Mouse (Mus musculus) embryo, embryonic 10.5 days (tissue): ENCODE measurements around the gene Trpm2.
"Not testable (repeated sequence)": the region's sequence is repeated elsewhere in the genome, so short reads cannot be mapped to it uniquely, and the experiment has no call there.

Experiments used
- DNase-seq: peaks from one replicate; pipeline ENCODE4 v3.0.0-alpha.2; 2015; ENCODE audit warnings: low spot score

Trpm2 gene

DNA sequence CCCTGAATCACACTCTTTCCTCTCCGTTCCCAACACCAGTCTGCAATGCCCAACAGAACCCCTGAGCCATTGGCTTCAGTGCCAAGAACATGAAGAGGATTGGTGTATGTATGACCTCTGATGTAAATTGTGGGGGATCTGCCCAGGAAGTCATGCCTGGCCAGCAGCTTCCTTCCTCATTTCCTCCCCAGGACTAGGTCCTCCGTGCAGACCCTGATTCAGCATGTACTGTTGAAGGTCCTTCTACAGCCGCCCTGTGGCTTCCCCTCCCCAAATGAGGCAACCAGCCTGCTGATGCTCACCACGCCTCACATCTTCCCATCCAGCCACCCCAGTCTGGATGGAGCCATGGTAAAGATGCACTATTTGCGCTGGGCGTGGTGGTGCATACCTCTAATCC is at the start of gene Trpm2:
Gene Trpm2, minus strand, starts transcription at position 83 of the 400 bp plus-strand sequence.
- DNase-seq: no peak

DNA sequence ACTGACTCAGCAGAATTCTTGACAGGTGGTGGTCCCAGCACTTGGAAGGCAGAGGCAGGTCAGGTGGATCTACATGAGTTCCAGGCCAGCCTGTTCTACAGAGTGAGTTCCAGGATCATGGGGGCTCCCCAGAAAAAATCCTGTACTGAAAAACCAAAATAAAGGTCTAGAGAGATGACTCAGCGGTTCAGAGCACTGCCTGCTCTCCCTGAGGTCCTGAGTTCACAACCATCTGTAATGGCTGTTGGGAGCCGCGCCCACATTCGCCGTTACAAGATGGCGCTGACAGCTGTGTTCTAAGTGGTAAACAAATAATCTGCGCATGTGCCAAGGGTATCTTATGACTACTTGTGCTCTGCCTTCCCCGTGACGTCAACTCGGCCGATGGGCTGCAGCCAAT is 49.6 kb upstream of the Trpm2 start:
- DNase-seq: not testable (repeated sequence)

DNA sequence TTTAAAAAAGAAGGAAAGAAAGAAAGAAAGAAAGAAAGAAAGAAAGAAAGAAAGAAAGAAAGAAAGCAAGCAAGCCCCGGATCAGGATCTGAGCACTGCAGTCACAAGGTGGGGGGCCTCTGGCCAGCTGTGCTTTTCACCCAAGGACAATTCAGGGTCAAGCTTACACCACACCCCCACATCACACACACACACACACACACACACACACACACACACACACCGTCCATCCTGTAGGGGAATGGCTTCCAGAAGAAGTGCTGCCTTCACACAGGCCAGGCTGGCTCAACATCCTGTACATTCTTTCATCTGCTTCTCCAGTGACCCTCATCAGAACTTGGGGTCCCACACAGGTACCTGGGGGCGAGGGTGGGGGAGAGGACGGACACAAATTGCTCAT is 48.9 kb upstream of the Trpm2 start:
- no peak for DNase-seq

GRCm38 (mm10) chr10:78018797-78019203 is 48.4 kb upstream of the Trpm2 start:
- DNase-seq: peak; percentile 87

- DNase-seq: no peak
Observed at GRCm38 (mm10) chr10:78016366-78016765, 46.0 kb upstream of the Trpm2 start.

- DNase-seq: no peak
Observed at GRCm38 (mm10) chr10:78015489-78015888, 45.1 kb upstream of the Trpm2 start.

GRCm38 (mm10) chr10:78012661-78013495 is 42.5 kb upstream of the Trpm2 start:
- DNase-seq: no peak

DNA sequence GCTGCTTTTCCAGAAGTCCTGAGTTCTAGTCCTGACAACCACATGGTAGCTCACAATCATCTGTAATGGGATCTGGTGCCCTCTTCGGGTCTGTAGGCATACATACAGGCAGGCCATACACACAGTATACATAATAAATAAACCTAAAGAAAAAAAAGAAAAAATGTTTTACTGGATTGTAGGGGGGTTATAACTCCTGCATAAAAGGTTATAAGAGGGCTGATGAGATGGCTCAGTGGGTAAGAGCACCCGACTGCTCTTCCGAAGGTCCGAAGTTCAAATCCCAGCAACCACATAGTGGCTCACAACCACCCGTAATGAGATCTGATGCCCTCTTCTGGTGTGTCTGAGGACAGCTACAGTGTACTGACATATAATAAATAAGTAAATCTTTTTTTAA is 40.8 kb upstream of the Trpm2 start:
- not testable (repeated sequence) for DNase-seq

GRCm38 (mm10) chr10:78010335-78010734 is 40.0 kb upstream of the Trpm2 start:
- DNase-seq: peak; percentile 38

GRCm38 (mm10) chr10:78009945-78010293 is 39.6 kb upstream of the Trpm2 start, which contains the start of gene Pfkl:
TSS of gene Pfkl (minus strand) at chr10:78010083.
- DNase-seq: no peak

DNA sequence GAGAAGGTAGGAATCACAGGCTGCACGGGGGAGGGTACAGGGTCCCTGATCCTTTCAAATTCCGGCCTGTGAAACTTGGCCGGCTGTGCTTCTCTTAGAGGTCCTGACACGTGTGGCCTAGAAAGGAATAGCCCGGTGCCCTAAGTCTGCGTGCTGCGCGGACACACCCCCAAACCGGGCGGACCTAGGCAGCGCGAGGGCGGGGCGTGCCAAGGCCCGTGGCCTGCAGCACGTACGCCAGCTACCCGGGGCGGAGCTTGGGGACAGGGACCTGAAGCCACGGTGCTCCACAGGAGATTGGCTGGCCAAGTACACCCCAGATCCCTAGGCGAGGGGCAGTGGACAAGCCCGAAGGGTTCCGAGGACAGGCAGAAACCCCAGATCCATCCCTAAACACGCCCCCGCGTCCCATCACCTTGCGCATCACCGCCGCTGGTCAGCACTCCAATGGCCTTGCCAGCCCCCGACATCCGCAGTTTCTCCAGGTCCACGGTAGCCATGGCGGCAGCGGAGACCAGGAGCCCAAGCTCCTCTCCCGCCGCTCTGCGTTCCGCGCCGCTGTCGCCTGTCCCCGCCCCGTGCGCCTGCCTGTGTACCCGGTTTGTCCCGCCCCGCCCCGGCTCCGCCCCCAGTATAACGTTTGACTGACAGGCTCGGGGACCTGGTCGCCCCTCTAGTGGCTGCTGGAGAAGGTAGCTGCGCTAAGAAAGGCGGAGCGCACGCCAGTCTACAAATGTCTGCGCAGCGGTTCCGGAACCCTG is 39.0 kb upstream of the Trpm2 start:
- DNase-seq: peak; percentile 97

DNA sequence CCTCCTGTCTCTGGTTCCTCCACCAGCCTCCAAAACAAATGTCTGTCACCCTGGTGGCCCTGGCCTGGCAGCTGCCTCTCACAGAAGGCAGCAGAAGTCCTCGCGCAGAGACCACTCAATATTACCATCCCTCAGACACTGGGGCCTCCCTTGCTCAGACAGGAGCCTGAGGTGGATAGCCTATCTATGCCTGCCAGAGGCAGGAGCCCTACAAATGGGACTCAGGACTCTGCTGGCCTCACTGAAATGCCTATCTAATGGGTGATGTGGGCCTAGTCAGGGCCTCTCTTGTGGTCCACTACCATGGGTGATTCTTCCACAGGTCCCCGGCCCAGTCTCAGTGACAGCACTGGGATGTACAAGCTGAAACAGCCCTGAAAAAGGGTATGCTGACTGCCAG is 37.8 kb upstream of the Trpm2 start:
- DNase-seq: no peak

- DNase-seq: no peak
Observed at GRCm38 (mm10) chr10:78007203-78007602, 36.8 kb upstream of the Trpm2 start.

- no peak for DNase-seq
Observed at GRCm38 (mm10) chr10:78005791-78006438, 35.6 kb upstream of the Trpm2 start.

- no peak for DNase-seq
Observed at GRCm38 (mm10) chr10:78004479-78005100, 34.2 kb upstream of the Trpm2 start.

DNA sequence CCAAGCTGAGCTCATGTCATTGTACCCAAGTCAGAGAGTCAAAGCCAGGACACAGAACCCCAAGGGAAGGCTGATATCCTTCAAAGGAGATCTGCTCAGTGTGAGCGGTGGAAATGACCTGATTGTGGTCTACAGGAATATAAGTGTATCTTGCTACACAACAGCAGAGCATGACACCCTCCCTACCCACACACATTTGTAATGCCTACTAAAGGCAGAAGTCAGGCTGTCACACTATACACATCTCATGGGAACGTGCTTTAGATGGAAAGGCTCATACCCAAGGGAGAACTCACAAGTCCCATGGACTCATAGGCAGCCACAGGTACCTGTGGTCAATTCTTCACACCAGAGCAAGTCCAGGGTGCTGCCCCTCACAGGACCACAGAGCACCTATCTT is 32.0 kb upstream of the Trpm2 start:
- no peak for DNase-seq

- DNase-seq: no peak
Observed at GRCm38 (mm10) chr10:78001796-78002195, 31.4 kb upstream of the Trpm2 start.

DNA sequence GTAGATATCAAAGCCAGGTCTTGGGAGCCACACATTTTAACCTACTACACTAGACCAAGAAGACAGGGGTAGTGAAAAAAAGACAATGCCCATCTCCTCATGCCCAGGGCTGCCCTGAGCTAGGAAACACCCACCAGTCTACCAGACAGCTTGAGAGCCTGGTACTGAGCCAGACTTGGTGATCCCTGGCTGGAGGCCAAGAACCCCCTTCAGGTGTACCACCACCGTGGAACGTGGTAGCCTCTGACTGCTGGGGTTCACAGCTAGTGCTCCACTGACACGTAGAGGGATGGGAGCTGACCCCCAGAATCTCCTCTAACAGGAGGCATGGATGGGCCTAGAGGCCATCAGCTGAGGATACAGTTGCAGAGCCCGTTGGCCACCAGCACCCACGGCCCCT is 29.8 kb upstream of the Trpm2 start:
- DNase-seq: no peak

- DNase-seq: no peak
Observed at GRCm38 (mm10) chr10:77995639-77996038, 25.3 kb upstream of the Trpm2 start.

DNA sequence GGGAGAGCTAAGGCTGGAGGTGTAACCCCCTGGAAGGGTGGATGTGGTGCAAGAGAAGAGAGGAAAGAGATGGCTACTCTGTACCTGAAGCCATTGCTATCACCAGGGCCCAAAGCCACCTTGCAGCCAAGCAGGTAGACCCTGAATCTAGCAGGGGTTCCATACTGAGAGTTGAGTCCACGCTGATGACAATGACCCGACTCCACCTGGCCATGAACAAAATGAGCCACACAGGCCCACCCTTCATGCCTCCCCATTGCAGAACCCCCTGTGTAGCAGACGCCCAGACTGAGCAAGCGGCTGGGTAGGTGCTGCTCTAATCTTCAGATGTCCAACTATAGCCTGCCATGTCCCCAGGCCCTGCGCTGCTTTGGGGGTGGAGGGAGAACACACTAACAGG is 15.4 kb upstream of the Trpm2 start:
- no peak for DNase-seq

GRCm38 (mm10) chr10:77984660-77985059 is 14.3 kb upstream of the Trpm2 start:
- DNase-seq: peak; percentile 92
